Mouse (Mus musculus): Measurements from ENCODE around the gene Kcnj1.
A peak's percentile ranks its signal among the peaks of the same experiment; 100 is the strongest.

Kcnj1 gene

GRCm38 (mm10) chr9:32400662-32401161 lies 28.4 kb downstream of the Kcnj1 start:
- DNase-seq: peak; percentile 65

GRCm38 (mm10) chr9:32405191-32405925 lies 33.1 kb downstream of the Kcnj1 start:
- DNase-seq: peak; percentile 77

- no peak for DNase-seq
These were observed 36.4 kb downstream of the Kcnj1 start for GRCm38 (mm10) chr9:32408730-32409059.

- DNase-seq: peak; percentile 17
These were observed 37.0 kb downstream of the Kcnj1 start for GRCm38 (mm10) chr9:32409060-32409961.

DNA sequence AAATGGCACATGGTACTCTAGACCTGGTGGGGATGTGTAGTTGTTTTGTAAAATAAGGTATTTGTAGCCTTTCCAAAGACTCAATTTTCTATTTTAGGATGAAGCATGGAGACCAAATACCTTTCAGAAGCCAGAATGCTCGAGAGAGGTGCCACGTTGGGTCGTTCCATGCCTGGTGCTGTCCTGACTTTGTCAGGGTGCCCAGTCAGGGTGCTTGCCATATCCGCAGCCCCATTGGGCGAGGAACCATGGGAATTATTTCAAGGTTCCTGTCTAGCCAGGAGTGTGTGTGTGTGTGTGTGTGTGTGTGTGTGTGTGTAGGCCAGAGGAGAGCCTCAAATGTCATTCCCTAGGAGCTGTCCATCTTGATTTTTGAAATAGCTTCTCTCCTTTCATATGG lies 38.4 kb downstream of the Kcnj1 start:
- no peak for DNase-seq

- DNase-seq: no peak
These were observed 39.2 kb downstream of the Kcnj1 start for GRCm38 (mm10) chr9:32411507-32411906.

DNA sequence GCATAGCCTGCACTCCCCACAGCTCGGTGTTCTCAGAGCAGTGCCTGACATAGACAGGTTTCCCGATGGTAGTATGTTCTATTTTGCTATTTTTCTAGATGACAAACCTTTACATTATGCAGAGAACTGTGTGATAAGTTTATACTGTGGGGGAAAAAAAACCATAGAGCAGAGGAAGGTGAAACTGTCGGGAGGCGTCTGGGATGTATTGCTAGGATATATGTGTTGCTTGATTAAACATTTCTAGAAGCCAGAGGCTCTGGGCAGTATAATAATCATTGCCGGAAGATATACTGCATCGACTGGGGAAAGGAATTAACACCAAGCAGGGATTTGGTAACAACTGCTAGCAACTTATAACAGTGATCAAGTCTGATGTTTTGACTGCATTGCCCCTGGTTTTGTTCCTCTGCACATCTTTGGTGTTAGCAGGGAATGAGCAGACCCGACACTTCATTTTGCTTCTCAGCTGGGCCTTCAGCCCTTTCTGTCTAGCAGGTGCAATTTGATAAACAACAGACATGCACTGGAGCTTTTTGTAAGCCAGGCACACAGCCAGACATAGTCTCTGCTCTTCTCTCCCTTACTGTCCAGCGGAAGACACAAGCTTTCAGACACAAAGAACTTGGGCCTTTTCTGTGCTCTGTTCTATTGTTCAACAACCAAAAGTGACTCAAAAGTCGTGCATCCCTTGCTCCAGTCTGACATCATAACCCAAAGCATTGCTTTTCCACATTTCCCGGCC lies 40.7 kb downstream of the Kcnj1 start:
- DNase-seq: no peak

- no peak for DNase-seq
These were observed 42.7 kb downstream of the Kcnj1 start for GRCm38 (mm10) chr9:32414956-32415355.

GRCm38 (mm10) chr9:32415952-32416351 lies 43.7 kb downstream of the Kcnj1 start:
- no peak for DNase-seq

GRCm38 (mm10) chr9:32417466-32418116 lies 45.3 kb downstream of the Kcnj1 start:
- no peak for DNase-seq

DNA sequence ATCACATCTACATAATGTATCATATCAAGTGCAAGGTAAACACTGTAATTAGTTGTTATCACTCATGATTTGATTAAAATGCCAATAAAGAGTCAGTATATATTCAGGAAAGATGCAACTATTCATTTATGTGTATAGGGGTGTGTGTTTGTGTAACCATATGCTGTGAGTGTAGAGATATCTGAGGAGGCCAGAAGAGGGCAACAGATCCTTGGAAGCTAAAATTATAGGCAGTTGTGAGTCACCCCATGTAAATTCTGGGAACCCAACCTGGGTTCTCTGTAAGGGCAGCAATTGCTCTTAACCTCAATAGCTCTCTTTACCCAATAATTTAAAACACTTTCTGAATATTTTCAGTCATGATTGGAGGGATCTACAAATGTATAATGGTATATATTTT lies 48.4 kb downstream of the Kcnj1 start:
- no peak for DNase-seq

- no peak for DNase-seq
These were observed 53.0 kb downstream of the Kcnj1 start for GRCm38 (mm10) chr9:32425321-32425720.

DNA sequence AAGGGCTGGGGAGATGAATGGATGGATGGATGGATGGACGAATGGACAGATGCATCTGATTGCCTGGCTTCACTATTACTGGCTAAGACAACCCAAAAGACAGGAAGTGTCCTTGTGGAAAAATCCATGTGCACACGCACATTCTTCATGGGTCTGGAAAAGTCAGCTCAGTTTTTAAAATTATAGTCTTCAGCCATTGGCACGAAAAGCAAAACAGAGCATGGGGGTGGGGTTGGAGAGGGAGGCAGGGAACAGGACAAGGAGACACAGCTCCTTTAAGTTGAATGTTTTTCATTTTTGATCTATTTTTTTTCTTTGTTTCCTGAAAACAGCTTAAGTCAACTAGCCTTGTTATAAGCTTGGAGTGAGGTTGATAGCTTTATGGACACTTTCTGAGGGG lies 58.8 kb downstream of the Kcnj1 start:
- no peak for DNase-seq

GRCm38 (mm10) chr9:32434241-32435213 lies 62.2 kb downstream of the Kcnj1 start:
- DNase-seq: peak; percentile 13

- no peak for DNase-seq
These were observed 70.8 kb downstream of the Kcnj1 start for GRCm38 (mm10) chr9:32443115-32443514.

- no peak for DNase-seq
These were observed 71.5 kb downstream of the Kcnj1 start for GRCm38 (mm10) chr9:32443817-32444216.

- no peak for DNase-seq
These were observed 72.3 kb downstream of the Kcnj1 start for GRCm38 (mm10) chr9:32444453-32445201.

DNA sequence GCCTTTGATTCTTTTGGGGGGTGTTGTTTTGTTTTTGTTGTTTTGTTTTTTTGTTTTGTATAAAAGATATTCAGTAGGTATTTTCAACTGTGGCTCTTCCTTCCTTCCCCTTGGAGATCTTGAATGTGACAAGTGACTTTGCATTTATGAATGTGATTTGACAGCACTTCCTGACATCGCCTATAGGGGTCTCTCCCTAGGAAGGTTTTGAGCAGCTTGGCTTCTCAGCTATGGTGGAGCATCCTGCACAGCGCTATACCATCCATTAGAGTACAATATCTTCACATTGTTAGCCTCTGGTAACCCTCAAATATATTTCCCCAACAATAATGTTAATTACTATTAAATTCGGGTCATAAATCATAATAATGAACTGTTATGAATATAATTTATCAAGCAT lies 73.5 kb downstream of the Kcnj1 start:
- peak; percentile 50 for DNase-seq

DNA sequence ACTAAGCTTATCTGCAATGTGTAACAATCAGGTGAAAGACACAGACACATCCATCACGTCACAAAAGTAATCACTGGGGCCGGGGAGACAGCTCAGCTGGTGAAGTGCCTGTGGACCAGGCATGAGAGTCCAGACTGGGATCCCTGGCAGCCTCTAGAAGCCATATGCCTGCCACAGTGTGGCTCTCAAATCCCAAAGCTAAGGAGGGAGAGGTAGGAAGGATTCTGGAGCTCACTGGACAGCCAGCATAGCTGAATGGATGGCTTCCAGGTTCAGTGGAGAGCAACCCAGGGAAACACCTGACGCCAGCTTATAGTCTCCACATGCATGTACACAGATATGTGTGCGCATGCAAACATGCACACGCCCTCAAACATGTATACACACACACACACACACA lies 76.5 kb downstream of the Kcnj1 start:
- no peak for DNase-seq
